Mouse (Mus musculus): ENCODE data around the gene 4933415F23Rik. TPM values are rescaled to one million over a fixed set of nuclear protein-coding genes. Genes with fewer than 3 reads are reported as not detected.
"Not testable (repeated sequence)": the region's sequence is repeated elsewhere in the genome, so short reads cannot be mapped to it uniquely, and the experiment has no call there.

The 4933415F23Rik gene
- total RNA-seq (2021), result not detected
- 0.06 and 0.26 TPM in 2 replicates for polyA plus RNA-seq (2012; rRNA removed)
- long read RNA-seq, result 0 reads

GRCm38 (mm10) chr1:23102021-23102420 is at the start of gene 4933415F23Rik:
4933415F23Rik (minus strand) TSS chr1:23102253.
- WGBS, result 93% methylated on average over 20 of the region's 20 CpGs
- intact Hi-C loops (cut with DNase I), result no loop called here

GRCm38 (mm10) chr1:23151722-23152121 is 49.7 kb upstream of the 4933415F23Rik start:
- Histone ChIP-seq H3K79me2 (replicated peaks; ENCODE audit: control insufficient read depth, insufficient read depth, low read length) (no peaks in the 10 kb centered on the region), H3K27ac (no peak overlapping the region), H3K27me3 (ENCODE audit: control insufficient read depth, insufficient read depth, low read length) (no peaks in the 10 kb centered on the region), H3K9ac (ENCODE audit: low read depth, low read length) (no peak overlapping the region), H3K4me3 (no peak overlapping the region), H3K36me3 (ENCODE audit: control insufficient read depth, insufficient read depth, low read length) (no peaks in the 10 kb centered on the region), H3K4me1 (ENCODE audit: control insufficient read depth, insufficient read depth, low read length) (no peaks in the 10 kb centered on the region)
- intact Hi-C loops (cut with DNase I), result loop anchor here (10.0 kb wide), 1 partner anchor 343 kb away; no protein-coding TSS in a partner anchor
- no peak for TF ChIP-seq CTCF (IDR thresholded peaks at IDR 0.05)
- TF ChIP-seq POLR2A (IDR thresholded peaks at IDR 0.05; ENCODE audit: insufficient read depth, low read depth, low read length), result no peak
- WGBS, result 78% methylated on average over 1 of the region's 1 CpGs
- DNase-seq, result no peak

More at GRCm38 (mm10) chr1:23102021-23102420, at the start of gene 4933415F23Rik:
- Histone ChIP-seq H3K4me3 (no peak within 1 kb of the TSS), H3K79me2 (replicated peaks; ENCODE audit: control insufficient read depth, insufficient read depth, low read length) (no peaks in the 10 kb centered on the region), H3K27ac (no peak within 1 kb of the TSS), H3K9ac (ENCODE audit: low read depth, low read length) (no peak within 1 kb of the TSS), H3K4me1 (ENCODE audit: control insufficient read depth, insufficient read depth, low read length) (no peaks in the 10 kb centered on the region), H3K36me3 (ENCODE audit: control insufficient read depth, insufficient read depth, low read length) (no peaks in the 10 kb centered on the region), H3K27me3 (ENCODE audit: control insufficient read depth, insufficient read depth, low read length) (no peaks in the 10 kb centered on the region)
- TF ChIP-seq EP300 (IDR thresholded peaks at IDR 0.05; ENCODE audit: insufficient read depth, low read depth, low read length) (no peak), POLR2A (IDR thresholded peaks at IDR 0.05; ENCODE audit: insufficient read depth, low read depth, low read length) (no peak), CTCF (IDR thresholded peaks at IDR 0.05) (no peak)
- DNase-seq, result no peak

DNA sequence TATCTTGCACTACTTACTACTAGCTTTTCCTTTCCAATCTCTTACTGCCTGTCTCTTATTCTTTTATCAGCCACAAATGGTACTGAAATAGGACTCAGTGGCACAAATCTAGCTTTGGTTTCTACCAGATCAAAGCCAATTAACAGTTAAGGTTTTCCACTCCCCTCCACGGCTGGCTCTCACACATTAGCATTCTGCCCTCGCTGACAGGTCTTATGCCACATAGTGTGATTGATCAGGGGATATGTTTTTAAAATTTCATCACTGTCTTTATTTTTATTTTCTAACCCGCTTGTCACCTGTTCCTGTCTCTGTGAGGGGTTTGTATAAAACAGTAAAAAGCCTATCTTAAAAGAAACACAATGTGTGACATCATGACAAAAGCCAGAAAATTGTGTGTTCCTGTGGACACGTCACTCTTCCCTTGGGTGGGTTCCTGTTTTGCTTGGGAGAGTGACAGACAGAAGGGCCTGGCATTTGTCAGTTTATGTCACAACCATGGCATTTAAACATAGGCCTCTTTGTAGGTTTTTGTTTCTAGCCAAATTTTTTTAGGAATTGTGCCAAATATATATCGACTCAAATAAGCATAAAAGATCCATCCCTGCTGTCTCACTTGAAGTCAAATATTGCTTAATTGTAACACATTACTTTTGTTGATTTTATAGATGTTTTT is 44.3 kb upstream of the 4933415F23Rik start:
- no peak for TF ChIP-seq POLR2A (IDR thresholded peaks at IDR 0.05; ENCODE audit: insufficient read depth, low read depth, low read length)
- no peak for TF ChIP-seq EP300 (IDR thresholded peaks at IDR 0.05; ENCODE audit: insufficient read depth, low read depth, low read length)
- no peak for TF ChIP-seq CTCF (IDR thresholded peaks at IDR 0.05)
- intact Hi-C loops (cut with DNase I), result no loop called here
- Histone ChIP-seq H3K27ac (no peak overlapping the region), H3K4me3 (no peak overlapping the region), H3K27me3 (ENCODE audit: control insufficient read depth, insufficient read depth, low read length) (no peaks in the 10 kb centered on the region), H3K79me2 (replicated peaks; ENCODE audit: control insufficient read depth, insufficient read depth, low read length) (no peaks in the 10 kb centered on the region), H3K36me3 (ENCODE audit: control insufficient read depth, insufficient read depth, low read length) (no peaks in the 10 kb centered on the region), H3K4me1 (ENCODE audit: control insufficient read depth, insufficient read depth, low read length) (no peaks in the 10 kb centered on the region), H3K9ac (ENCODE audit: low read depth, low read length) (no peak overlapping the region)
- peak in 1 of 2 experiments; percentile 8 for DNase-seq
- WGBS, result 43% methylated on average over 5 of the region's 5 CpGs

DNA sequence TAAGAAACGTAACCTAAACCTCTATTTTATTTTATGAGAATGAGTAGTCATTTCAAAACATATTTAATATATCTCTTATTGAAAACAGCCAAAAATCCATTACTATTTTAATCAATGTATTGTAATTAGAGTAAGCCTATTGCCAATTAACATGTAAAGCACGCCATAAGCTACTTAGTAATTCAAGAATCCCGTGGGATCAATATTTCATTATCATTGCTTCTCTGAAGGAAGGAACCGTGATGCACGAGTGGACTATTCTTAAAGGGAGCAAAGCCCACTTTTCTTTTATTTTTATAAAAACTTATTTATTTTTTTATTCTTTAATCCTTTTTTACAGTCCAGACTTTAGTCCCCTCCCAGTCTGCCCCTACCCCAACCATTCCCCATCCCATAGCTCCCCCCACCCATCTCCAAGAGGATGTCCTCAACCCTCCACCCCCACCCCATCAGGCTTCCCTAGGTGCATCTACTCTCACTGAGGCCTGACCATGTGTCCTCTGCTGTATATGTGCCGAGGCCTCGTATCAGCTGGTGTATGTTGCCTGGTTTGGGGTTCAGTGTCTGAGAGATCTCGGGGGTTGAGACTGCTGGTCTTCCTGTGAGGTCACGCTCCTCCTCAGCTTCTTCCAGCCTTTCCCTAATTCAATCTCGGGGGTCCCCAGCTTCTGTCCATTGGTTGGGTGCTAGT is 39.2 kb upstream of the 4933415F23Rik start:
- Histone ChIP-seq H3K4me3 (no peak overlapping the region), H3K36me3 (ENCODE audit: control insufficient read depth, insufficient read depth, low read length) (no peaks in the 10 kb centered on the region), H3K27me3 (ENCODE audit: control insufficient read depth, insufficient read depth, low read length) (no peaks in the 10 kb centered on the region), H3K79me2 (replicated peaks; ENCODE audit: control insufficient read depth, insufficient read depth, low read length) (no peaks in the 10 kb centered on the region), H3K27ac (no peak overlapping the region), H3K9ac (ENCODE audit: low read depth, low read length) (no peak overlapping the region), H3K4me1 (ENCODE audit: control insufficient read depth, insufficient read depth, low read length) (no peaks in the 10 kb centered on the region; the same call in 1 of the 2 replicates)
- no peak for DNase-seq
- no peak for TF ChIP-seq CTCF (IDR thresholded peaks at IDR 0.05)
- no peak for TF ChIP-seq POLR2A (IDR thresholded peaks at IDR 0.05; ENCODE audit: insufficient read depth, low read depth, low read length)
- no peak for TF ChIP-seq EP300 (IDR thresholded peaks at IDR 0.05; ENCODE audit: insufficient read depth, low read depth, low read length)
- WGBS, result 82% methylated on average over 10 of the region's 10 CpGs
- intact Hi-C loops (cut with DNase I), result loop anchor here (2.0 to 5.0 kb wide), 2 partner anchors 34 to 78 kb away; no protein-coding TSS in a partner anchor

GRCm38 (mm10) chr1:23140530-23140929 is 38.5 kb upstream of the 4933415F23Rik start:
- H3K4me1 ChIP-seq (ENCODE audit: control insufficient read depth, insufficient read depth, low read length); H3K36me3 ChIP-seq (ENCODE audit: control insufficient read depth, insufficient read depth, low read length); H3K9ac ChIP-seq (ENCODE audit: low read depth, low read length); H3K4me3 ChIP-seq; DNase-seq; H3K27ac ChIP-seq; H3K27me3 ChIP-seq (ENCODE audit: control insufficient read depth, insufficient read depth, low read length); H3K79me2 ChIP-seq (replicated peaks; ENCODE audit: control insufficient read depth, insufficient read depth, low read length): not testable (repeated sequence)
- peak; percentile 62 for TF ChIP-seq CTCF (IDR thresholded peaks at IDR 0.05)
- WGBS, result no CpG with 5 or more reads among the region's 1 CpGs
- intact Hi-C loops (cut with DNase I), result loop anchor here (1.0 to 5.0 kb wide), 3 partner anchors 33 to 536 kb away; no protein-coding TSS in a partner anchor

DNA sequence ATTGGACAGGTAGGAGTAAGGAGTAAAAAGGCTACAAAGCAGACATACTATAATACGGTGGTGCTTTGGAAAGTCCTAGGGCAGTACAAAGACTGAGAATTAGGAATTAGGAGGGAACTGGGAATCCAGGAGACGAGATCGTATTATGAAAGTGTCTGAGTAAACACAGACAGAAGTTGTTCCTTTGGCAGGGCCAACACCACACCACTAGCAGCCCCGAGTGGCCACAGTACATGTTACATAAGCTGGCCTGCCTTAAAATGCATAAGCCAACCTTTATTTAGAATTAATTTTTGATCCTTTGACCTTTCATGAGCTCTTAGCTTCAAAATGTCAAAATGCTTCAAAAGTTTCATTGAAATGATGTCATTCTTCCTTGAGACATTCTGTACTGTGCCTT is 18.8 kb upstream of the 4933415F23Rik start:
- no peaks in the 10 kb centered on the region for H3K27me3 ChIP-seq (ENCODE audit: control insufficient read depth, insufficient read depth, low read length)
- H3K27ac ChIP-seq, result peak overlapping the region; percentile 26; the same call in 1 of the 2 replicates
- no peak overlapping the region for H3K9ac ChIP-seq (ENCODE audit: low read depth, low read length)
- no peaks in the 10 kb centered on the region for H3K79me2 ChIP-seq (replicated peaks; ENCODE audit: control insufficient read depth, insufficient read depth, low read length)
- peaks cover 17% of the 10 kb centered on the region for H3K4me1 ChIP-seq (ENCODE audit: control insufficient read depth, insufficient read depth, low read length)
- TF ChIP-seq POLR2A (IDR thresholded peaks at IDR 0.05; ENCODE audit: insufficient read depth, low read depth, low read length) (no peak), CTCF (IDR thresholded peaks at IDR 0.05) (no peak), EP300 (IDR thresholded peaks at IDR 0.05; ENCODE audit: insufficient read depth, low read depth, low read length) (no peak)
- intact Hi-C loops (cut with DNase I), result no loop called here
- peaks cover 9% of the 10 kb centered on the region; the same call in 1 of the 2 replicates for H3K36me3 ChIP-seq (ENCODE audit: control insufficient read depth, insufficient read depth, low read length)
- WGBS, result 45% methylated on average over 4 of the region's 4 CpGs
- no peak for DNase-seq
- no peak overlapping the region for H3K4me3 ChIP-seq

All from heart, adult 2 months (tissue).